Mouse (Mus musculus) small intestine, adult 2 months (tissue): ENCODE measurements around the gene Decr2. TPM values are rescaled to one million over a fixed set of nuclear protein-coding genes. Genes with fewer than 3 reads are reported as not detected.

Experiments used
- H3K27ac ChIP-seq: fragments of 200-500 bp; 2 replicates; pipeline ENCODE4 v1.5.1; 2012; ENCODE audit warnings: low read depth, low read length, control low read depth, inconsistent platforms; ENCODE audit not compliant: insufficient read depth
- H3K27me3 ChIP-seq: fragments of 200-500 bp; 2 replicates; pipeline ENCODE4 v1.6.1; 2012; ENCODE audit warnings: mild to moderate bottlenecking, moderate library complexity, low read length, inconsistent platforms; ENCODE audit not compliant: control insufficient read depth, insufficient read depth
- H3K36me3 ChIP-seq: fragments of 200-500 bp; 2 replicates; pipeline ENCODE4 v1.6.1; 2012; ENCODE audit warnings: mild to moderate bottlenecking, low read length, control low read depth, inconsistent platforms; ENCODE audit not compliant: control insufficient read depth, insufficient read depth
- H3K4me1 ChIP-seq: fragments of 200-500 bp; 2 replicates; pipeline ENCODE4 v1.6.1; 2012; ENCODE audit warnings: low read length, inconsistent platforms, mixed read lengths; ENCODE audit not compliant: control insufficient read depth, insufficient read depth, insufficient read length
- H3K4me3 ChIP-seq: fragments of 200-500 bp; 2 replicates; pipeline ENCODE4 v1.5.1; 2012; ENCODE audit warnings: low read depth, mild to moderate bottlenecking, control low read depth, inconsistent platforms, low read length, moderate library complexity
- CTCF ChIP-seq: fragments of 200-500 bp; IDR thresholded peaks from 2 replicates; pipeline ENCODE4 v1.5.1; 2012; ENCODE audit warnings: low read depth, mild to moderate bottlenecking, control low read depth, inconsistent platforms, low read length, moderate library complexity, mixed read lengths; ENCODE audit not compliant: insufficient replicate concordance, insufficient read length; ENCODE audit errors: extremely low read depth
- POLR2A ChIP-seq: fragments of 200-500 bp; IDR thresholded peaks from 2 replicates; pipeline ENCODE4 v1.6.1; 2012; ENCODE audit warnings: low read depth, mild to moderate bottlenecking, control low read depth, inconsistent platforms, low read length, moderate library complexity
- WGBS: fragments of 180-500 bp; shearing (Covaris S2); methylation state at CpG from one replicate; pipeline ENCODE4 v1.1.7; 2018; 5-methylcytosine and 5-hydroxymethylcytosine counted together
- polyA plus RNA-seq: library from polyadenylated mRNA; depleted of rRNA; stranded (reverse); fragments of >200 nt; gene quantifications from 2 replicates; pipeline ENCODE4 v1.2.3, GENCODE M21; 2012; rRNA removed

Decr2 gene
- 10.9 and 14.5 TPM in 2 replicates for polyA plus RNA-seq

DNA sequence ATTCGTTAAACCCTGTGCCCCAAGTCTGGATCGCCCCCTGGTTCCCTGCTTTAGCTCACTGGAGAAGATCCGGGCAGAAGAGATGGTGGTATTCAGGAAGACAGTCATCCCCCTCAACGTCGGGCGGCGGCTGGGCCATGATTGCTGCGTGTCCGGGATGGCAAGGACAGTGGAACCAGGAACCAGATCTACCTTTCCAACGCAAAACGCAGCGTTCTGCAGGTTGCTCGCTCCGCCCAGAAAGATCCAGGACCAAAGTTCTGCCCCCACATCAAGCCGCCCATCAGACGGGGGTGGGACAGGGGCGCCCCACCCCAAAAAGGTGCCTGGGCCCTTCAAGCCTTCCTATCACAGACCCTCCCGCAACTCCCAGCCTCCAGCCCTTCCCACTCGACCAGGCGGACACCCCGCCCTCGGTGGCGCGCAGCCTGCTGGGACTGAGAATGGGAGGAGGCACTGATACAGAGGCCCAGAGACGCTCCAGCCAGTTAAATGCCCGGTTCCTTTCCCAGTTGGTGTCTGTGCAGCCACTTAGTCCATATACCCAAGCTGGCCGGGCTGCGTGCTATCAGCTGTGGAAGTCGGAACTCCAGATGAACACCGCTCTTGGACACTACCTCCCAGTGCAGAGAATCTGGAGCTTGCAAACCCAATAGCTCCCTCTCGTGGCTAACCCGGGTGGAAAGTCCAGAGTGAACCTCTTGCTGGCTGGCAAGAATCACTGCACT lies at the start of gene Decr2:
Decr2 (minus strand) TSS at position 433 of the 728 bp plus-strand sequence.
- Histone ChIP-seq H3K27ac (peak within 1 kb of the TSS; percentile 97), H3K4me1 (0 out of 2 replicates have a peak, but pooled peaks cover 2% of the 10 kb centered on the region), H3K27me3 (no peaks in the 10 kb centered on the region), H3K4me3 (peak within 1 kb of the TSS; percentile 85), H3K36me3 (peaks cover 5% of the 10 kb centered on the region)
- WGBS: 1% methylated on average over 32 of the region's 32 CpGs
- TF ChIP-seq POLR2A: peak; percentile 8; the same call in 1 of the 2 replicates
- TF ChIP-seq CTCF: peak; percentile 95; the same call in 1 of the 2 replicates

DNA sequence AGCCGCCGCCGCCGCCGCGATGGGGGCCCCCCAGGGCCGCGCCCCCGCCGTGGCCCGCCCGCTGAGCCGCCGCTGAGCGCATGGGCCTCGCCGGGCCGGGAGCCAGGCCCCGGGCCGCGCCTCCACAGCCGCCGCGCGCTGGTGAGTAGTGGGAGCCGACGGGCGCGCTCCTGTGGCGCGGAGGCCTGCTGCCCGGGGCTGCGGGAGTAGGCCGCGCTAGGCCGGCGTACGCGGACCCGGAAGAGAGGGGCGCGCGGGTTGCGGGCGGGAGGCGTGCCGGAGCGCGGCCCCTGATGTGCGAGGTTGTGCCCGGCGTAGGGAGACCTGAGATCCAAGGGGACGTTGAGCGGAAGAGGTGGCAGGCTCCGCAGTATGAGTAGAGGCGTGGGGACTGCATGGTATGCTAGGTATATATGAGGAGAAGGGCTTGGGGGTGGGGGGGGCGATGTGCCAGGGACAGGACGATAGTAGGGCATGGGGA lies 48.8 kb upstream of the Decr2 start:
- Histone ChIP-seq H3K27ac (no peak overlapping the region), H3K36me3 (peaks cover 11% of the 10 kb centered on the region), H3K4me1 (peaks cover 3% of the 10 kb centered on the region; the same call in 1 of the 2 replicates), H3K4me3 (peak overlapping the region; percentile 87), H3K27me3 (no peaks in the 10 kb centered on the region)
- TF ChIP-seq CTCF: no peak
- TF ChIP-seq POLR2A: no peak
- WGBS: under 1% methylated on average over 56 of the region's 58 CpGs

DNA sequence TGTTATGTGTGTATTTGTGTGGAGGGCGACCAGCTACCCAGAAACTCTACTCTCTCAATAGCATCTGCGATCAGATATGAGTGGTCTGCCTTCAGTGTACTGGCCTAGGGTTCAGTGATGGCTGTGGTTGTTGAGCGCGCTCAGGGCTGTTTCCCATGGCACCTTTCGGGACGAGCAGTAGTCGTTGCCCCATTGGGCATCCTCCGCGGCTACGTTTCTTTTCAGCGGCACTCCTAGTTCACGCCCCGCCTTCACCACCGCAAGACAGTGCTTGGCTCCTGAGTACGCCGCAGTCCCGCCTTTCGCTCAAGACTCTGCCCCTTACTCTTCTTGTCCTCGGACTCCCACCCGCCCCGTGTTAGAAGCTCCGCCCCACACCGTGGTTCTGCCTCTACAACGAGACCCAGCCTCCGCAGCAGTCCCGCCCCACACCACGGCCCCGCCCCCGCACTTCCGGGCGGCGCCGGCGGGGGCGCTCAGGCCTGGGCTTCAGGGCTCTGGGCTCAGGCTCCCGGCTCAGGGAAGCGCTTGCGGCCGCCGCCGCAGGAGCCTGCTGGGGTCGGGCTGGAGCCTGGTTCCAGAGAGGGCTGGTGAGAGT lies 48.2 kb upstream of the Decr2 start, which contains the start of gene Axin1:
Axin1 (plus strand) TSS at position 450 of the 598 bp plus-strand sequence.
- WGBS: 1% methylated on average over 42 of the region's 42 CpGs
- peak within 1 kb of the TSS; percentile 87 for H3K4me3 ChIP-seq
- no peaks in the 10 kb centered on the region for H3K27me3 ChIP-seq
- 0 out of 2 replicates have a peak within 1 kb of the TSS, but pooled peaks have one; percentile 27 for H3K27ac ChIP-seq
- peak; percentile 56; the same call in 1 of the 2 replicates for TF ChIP-seq CTCF
- TF ChIP-seq POLR2A: peak; percentile 85
- H3K4me1 ChIP-seq: peaks cover 6% of the 10 kb centered on the region; the same call in 1 of the 2 replicates
- H3K36me3 ChIP-seq: peaks cover 7% of the 10 kb centered on the region

DNA sequence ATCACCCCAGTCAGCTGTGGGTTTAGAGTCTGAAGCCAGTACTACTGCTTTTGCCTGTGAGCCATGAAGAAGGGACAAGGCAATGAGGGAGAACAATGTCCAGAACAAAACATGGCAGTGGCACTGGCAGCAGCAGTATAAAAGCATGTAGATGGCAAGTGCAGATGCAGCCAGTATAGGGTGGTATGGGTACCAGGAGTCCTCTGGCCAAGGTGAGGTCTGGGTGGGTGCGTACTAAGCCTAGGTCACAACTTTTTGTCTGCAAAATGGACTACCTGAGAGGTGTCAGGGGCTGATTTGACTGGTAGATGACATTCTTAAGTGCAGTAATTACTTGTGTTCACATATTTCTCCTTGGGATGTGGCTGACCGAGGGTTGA lies 47.6 kb upstream of the Decr2 start:
- 61% methylated on average over 2 of the region's 2 CpGs for WGBS
- H3K36me3 ChIP-seq: peaks cover 2% of the 10 kb centered on the region; the same call in 1 of the 2 replicates
- no peak overlapping the region for H3K4me3 ChIP-seq
- peaks cover 6% of the 10 kb centered on the region; the same call in 1 of the 2 replicates for H3K4me1 ChIP-seq
- no peak overlapping the region for H3K27ac ChIP-seq
- TF ChIP-seq CTCF: no peak
- TF ChIP-seq POLR2A: no peak
- no peaks in the 10 kb centered on the region for H3K27me3 ChIP-seq

DNA sequence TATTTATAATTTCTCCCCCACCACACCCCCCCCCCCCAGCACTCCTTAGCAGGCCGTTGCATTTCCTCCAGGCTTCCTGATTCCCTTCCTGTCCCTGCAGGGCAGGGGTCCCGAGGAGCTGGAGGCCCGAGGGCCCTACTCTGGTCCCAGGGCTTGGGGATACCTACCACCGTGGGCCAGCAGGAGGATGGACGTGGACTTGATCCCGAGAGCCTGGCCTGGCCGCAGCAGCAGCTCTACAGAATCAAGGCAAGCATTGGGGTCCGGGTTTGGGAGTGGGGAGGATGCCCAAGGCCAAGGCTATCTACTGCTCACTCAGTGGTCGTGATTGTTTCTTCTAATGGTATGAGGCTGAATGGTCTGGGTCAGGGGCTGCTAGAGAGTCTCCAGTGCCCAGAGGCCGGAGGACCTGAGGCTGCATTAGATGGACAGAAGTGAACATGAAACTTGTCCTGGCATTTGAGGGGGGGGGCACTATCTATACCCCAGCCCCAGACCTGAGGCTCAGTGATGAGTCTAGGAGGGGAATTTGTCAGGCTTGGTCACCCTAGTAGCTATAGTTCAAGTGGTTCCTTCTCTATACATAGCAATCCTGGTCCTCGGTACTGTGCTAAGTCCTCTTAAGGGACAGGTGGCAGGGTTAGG lies 47.1 kb upstream of the Decr2 start:
- WGBS: 84% methylated on average over 11 of the region's 11 CpGs

DNA sequence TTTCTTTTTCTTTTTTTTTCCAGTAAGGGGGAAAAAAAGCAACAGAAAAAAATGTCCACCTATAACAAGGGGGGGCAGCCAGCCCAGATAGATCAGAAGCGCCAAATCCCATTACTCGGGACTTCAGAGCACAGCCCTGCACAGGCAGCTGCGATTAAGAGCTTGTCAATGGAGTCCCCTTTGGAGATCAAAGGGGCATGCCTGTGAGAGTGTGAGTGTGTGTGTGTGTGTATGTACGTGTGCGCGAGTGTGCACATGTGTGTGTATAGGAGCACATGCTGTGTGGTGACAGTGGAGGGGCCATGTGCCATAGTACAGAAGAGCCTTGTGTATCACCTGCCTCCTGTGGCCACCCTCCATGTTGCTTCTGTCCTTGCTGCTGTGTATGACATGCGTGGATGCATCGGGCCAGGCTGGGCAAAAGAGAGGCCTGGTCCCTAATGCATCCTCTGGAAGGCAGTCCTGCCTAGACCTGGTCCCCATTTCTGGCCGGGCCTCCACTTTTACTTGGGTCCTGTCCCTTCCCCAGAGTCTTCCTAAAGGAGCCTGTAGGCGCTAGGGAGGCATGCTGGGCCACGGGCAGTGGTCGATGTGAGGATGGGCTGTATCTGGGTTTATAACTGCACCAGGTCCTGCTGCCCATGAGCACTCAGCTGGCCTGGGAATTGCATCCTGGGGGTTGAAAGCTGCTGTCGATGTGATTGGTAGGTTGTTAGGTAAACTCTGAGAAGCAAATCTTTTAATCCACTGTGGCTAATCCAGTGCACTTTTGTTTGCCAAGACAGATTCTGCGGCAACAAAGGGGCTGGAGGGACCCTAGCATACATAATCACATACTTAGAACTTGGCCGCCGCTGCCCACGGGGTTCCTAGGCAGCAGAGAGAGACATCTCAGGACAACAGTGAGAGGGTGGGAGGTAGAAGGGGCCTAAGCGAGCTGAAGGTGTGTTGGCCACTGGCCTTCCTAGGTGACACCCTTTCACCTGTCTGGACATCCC lies 42.0 kb upstream of the Decr2 start:
- Histone ChIP-seq H3K4me1 (peaks cover 2% of the 10 kb centered on the region; the same call in 1 of the 2 replicates), H3K4me3 (no peak overlapping the region), H3K27me3 (no peaks in the 10 kb centered on the region), H3K36me3 (peaks cover 19% of the 10 kb centered on the region; the same call in 1 of the 2 replicates), H3K27ac (no peak overlapping the region)
- TF ChIP-seq POLR2A (no peak), CTCF (no peak)
- 89% methylated on average over 18 of the region's 18 CpGs for WGBS

More for the DNA sequence above, 47.1 kb upstream of the Decr2 start:
- H3K4me3 ChIP-seq: no peak overlapping the region
- TF ChIP-seq CTCF: no peak
- no peak for TF ChIP-seq POLR2A
- H3K27me3 ChIP-seq: no peaks in the 10 kb centered on the region
- H3K36me3 ChIP-seq: no peaks in the 10 kb centered on the region
- no peak overlapping the region for H3K27ac ChIP-seq
- H3K4me1 ChIP-seq: peaks cover 6% of the 10 kb centered on the region; the same call in 1 of the 2 replicates
